Mouse (Mus musculus): Measurements from ENCODE around the gene Gm49776.

DNA sequence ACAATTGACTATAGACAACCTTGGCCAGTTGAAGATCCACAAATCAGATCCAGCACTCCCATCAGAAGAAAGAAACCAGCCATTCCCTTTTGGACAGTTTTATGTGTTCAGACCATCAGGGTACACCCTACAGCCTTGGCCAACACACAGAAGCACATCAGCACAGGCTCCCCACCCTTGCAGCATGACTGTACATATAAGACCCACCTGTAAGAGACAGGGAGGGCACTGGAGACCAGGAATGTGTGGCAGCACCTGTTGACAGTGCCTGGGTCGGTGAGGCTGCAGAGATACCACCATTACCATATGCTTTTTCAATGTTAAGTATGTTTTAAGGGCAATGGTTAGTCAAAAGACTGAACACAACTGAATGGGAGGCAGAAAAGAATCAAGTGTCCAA lies 4.3 kb downstream of the Gm49776 start:
- no peak for TF ChIP-seq GATA1 (IDR thresholded peaks at IDR 0.05; ENCODE audit: borderline replicate concordance, low read length)
- TF ChIP-seq CTCF (IDR thresholded peaks at IDR 0.05; ENCODE audit: low read depth, low read length): no peak

All from G1E (cell line).